Mouse (Mus musculus) urinary bladder, postnatal 10 days (tissue): Measurements from ENCODE around the gene Enox1.

Source experiments
- DNase-seq: peaks from one replicate; pipeline ENCODE4 v3.0.0; 2022; ENCODE audit warnings: low spot score

The Enox1 gene

DNA sequence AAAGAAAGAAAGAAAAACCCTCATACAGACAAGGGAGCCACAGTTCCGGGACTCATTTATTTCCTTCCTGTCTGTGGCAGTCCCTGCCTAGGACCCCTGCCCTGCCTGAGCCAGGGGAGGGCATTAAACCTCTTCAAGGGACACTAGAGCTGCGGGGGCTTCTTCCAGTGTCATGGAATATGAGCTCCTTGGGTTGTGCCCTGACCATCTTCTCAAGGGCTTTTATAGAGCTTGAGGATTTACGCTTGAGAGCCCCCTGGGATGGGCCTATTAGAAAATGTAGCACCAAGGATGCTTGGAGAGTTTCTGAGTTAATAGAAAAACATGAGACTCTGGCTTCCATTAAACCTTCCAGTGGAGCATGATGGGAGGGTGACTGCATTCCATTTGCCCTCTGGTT is 39.7 kb downstream of the Enox1 start:
- no peak for DNase-seq

DNA sequence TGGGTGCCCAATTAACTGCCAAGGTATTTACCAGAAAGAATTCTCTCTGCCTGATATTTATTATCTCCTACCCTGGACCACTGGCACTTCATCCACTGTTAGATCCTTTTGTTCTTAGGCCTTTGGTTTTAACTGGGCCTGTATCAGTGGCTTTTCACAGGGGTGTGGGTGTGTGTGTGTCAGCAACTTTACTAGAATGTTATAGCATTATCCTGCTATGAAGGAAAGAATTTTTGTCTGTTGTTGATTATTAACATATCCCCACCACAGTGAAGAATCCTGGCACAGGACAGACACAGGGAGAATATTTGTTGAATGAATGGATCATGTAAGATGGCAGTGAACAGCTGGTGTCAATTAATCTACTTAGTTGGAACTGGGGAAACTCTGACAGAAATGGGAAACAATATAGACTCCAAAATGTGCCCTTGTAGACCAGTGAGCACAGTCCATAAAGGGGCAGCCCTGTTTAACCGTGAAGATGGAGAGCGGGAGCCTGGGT is 40.9 kb downstream of the Enox1 start:
- no peak for DNase-seq

DNA sequence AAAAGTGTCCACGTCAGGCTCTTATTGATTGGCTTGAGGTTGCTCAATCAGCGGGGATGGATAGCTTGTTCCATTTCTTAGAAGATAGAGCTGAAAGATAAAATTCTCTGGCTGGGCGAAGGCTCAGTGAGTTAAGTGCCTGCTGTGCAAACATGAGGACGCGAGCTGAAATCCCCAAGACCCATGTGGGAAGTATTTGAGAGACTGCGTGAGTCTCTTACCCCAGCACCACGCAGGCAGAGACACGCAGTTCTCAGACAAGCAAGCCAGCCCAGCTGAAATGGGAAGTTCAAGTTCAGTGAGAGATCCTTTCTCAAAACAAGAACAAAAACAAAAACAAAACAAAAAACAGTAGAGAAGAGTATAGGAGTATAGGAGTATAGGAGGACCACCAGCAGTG is 54.3 kb downstream of the Enox1 start:
- DNase-seq, result no peak

DNA sequence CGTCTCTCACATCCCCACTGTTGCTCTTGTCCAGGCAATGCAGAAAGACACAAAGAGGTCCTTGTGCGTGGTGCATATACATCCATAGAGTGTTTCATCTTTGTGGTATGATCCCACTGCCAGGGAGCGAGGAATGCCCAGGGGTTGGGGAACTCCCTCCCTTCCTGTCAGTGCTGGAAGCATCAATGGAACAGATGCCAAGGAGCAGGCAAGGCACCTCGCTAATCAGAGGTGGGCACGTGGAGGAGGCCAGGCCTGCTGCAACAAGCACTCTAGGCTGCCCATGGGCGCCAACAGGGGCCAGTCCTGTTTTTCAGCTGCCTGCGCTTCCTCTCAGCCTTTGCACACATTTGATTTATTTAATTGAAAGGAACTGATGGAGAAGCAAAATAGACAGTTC is 56.6 kb downstream of the Enox1 start:
- no peak for DNase-seq

DNA sequence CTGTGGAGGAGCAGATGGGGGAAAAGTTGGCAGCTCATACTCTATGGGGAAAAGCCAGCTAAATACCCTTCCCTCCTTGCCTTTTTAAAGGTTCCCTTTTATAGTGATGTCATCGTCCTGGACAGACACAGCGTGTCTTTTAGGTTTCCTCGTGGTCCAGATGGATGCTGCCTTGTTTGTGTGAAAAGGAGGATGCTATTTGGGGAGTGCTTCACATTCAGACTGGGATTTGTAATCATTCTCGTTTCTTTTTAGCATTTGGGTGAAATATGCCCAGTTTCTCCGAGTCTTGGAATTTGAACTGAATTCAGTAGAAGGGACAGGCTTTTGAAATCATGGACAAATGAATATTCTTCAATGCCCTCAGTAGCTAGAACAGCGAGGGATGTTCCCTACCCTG is 58.3 kb downstream of the Enox1 start:
- DNase-seq, result no peak

DNA sequence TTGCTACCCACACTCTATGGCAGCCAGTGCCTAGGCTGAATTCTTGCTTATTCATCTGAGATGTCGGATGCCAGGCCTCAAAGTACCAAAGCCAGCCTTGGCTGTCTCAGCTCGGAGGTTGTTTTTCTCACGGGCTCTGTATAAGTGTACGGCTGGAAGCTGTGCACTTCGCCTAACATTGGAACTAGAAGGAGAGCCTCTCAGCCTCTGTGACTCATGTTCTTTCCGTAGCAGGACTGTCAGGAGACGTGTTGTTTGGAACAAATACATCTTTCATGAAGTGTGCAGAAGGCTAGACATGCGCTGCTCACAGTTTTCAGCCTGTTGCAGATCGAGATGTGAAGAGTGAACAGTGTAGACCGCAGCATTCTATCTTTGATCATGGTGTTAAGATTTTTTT is 68.8 kb downstream of the Enox1 start:
- no peak for DNase-seq

DNA sequence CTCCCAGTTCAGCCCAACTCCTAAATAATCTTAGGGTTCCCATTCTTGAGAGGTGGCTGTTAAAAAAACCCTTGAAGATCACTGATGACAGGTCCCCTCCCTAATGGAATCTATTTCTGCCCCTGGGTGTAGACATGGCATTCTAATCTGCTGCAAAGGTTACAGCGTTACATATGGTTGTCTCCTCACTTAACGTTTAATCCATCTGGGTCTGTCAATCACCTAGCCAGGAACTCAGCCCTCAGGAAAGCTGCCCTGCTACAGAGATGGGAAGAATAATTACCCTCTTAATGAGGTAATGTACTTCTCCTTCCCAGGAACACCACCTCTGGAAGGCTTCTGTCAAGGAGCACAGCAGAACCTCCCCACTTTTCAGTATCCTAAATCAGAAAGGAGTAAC is 82.2 kb downstream of the Enox1 start:
- no peak for DNase-seq

DNA sequence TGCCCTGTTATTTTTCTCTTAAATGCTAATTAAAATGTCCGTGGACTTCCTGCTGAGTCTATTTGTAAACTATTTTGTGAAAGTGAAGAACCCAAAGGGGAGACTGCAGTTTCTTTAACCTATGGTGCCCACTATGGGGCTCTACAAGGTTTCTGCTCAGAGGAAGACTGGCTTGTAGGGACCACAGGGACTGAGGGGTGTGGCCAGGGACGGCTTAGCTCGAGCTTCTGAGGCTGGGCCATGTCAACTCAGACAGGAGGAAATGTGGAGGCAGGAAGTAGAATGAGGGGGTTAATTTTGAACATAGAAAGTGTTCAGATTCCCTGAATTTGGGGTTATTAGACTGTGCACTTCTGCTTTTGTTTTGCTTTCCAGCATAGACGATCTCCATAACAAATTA is 82.8 kb downstream of the Enox1 start:
- DNase-seq, result no peak

DNA sequence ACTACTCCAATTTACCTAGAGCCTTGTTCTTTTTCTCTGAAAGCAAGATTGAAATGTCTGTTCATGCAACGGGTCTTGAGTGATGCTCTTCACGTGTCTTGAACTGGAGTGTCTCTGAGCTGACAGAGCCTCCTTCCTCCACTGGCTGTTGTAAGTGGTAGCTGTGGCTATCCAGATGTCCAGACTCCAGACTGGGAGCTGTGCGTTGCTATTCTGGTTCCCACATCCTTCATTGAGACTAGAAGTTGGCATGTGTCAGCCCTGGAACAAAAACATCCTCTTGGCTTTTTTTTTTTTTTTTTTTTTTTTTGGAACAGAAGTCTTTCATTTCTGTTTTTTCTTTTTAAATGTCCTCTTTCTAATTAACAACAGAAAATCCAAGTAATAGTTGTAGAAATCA is 90.4 kb downstream of the Enox1 start:
- DNase-seq, result no peak

DNA sequence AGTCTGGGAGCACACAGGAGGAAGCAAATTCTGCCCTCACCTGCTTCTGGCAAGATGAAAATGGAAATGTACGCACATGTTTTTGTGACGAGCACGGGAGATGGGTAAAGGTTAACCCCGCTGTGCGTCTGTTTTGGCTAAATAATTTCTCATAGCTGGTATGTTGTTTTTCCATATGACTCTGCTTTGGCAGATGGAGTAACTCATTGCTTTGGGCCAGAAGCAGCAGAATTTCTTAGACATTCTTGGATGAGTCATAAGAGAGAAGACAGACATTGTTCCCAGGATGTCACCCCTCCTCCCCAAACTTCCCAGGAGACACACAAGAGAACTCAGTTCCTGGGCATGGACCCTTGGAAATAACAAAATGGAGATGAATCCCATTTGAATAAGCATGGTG is 91.9 kb downstream of the Enox1 start:
- DNase-seq, result no peak

DNA sequence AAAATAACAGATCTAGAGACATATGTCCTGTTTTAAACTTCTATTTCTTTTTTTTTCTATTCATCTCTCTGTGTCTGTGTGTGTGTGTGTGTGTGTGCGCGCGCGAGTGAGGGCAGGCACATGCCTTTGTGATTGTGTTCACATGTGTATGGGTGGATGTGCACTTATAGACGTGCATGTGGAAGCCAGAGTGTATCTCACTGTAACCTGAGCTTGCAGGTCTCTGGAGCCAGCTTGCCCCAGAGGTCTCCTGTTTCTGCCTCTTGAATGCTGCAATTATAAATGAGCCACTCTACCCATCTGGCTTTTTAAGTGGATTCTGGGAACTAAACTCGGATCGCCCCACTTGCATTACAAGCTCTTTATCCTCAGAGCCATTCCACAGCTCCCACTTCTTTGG is 92.4 kb downstream of the Enox1 start:
- DNase-seq, result no peak

DNA sequence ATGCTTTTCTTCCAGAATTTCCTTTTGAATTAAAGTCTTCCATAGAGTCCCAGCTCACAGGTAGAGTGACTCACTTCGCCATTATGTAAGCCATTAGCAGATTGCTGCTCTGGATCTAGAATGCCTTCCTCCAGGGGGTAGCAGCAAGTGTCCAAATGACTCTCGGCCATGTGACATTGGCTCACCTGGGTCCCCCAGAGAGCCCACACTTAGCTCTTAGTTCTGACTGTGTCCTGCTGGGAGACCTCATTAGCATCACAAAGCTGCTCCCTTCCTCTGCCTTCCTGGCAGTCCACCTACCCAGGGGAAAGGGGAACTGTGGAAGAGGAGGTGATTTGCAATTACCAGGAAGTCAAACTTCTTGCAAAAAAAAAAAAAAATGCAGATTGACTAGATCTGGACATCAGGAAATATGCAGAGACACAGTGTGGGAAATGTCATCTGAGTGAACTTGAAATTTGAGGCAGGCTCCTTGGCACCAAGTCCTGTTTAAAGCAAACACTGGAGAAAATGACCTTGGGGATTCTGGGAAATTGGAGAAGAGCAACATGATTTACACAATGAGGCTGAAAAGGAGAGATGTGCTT is 94.2 kb downstream of the Enox1 start:
- no peak for DNase-seq

DNA sequence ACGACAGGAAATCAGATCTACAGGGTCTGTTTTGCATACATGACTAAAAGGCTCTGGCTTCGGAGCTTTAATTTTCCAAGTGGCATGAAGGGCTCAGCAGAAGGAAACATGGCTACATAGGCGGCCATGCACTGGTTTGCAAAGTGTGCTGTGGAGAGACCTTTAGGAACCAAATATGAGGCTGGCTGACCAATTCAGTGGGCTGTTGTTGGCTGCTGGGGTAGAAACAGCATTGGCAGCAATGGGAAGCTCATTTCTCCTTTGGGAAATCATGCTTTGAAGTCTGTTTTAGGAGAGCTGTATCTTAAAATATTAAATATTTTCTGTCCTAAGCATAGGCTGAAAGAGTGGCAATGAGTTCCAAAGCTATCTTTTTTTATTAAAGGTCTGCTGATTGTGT is 98.6 kb downstream of the Enox1 start:
- no peak for DNase-seq

DNA sequence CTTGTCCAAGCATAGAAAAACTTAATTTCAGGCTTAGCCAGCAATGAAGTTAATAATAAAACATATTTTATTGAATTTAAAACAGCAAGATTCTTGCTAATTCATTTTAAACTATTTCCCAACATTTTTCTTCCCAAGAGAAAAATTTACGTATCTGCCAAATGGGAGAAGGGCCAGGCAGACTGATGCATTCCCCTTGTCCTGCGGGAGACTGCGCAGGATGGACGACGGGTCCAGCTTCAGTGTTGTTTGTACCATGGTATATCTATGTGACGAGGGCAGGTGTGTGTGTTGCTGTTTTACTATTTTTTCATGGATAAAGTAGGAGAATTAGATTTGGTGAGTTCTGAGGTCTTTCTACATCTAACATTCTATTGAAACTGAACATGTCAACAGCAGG is 99.1 kb downstream of the Enox1 start:
- no peak for DNase-seq

DNA sequence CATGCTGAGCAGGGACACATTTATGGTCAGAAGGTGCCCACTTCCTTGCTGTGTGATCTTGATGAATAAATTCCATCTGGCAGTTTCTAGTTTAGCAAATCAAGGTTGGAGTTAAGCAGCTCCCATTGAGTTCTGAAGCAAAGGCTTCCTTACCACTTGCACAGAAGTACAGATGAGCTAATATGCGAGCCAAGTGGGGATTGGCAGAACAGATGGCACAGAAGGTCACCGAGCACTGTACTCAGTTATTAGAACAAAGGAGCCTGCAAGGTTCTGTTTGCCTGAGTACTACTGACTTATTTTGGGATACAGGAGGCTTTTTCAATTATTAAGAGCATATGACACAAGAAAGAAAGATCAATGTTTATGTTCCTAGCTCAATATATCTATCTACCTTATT is 100.4 kb downstream of the Enox1 start:
- no peak for DNase-seq

DNA sequence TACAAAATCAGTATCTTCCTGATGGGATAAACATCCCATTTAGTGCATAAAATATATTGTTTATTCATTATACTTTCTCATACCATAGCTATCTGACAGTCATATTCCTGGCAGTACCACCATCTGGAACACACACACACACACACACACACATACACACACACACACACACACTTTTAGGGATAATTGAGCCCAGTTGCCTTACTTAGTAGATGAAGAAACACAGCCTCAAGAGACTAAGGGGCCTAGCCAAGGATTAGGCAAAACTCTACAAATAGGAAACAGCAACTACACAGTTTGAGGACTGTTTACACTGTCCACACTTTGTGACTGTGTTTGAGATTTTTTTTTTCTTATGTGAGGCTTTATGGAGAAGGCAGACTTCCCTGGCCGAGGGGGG is 100.9 kb downstream of the Enox1 start:
- no peak for DNase-seq

DNA sequence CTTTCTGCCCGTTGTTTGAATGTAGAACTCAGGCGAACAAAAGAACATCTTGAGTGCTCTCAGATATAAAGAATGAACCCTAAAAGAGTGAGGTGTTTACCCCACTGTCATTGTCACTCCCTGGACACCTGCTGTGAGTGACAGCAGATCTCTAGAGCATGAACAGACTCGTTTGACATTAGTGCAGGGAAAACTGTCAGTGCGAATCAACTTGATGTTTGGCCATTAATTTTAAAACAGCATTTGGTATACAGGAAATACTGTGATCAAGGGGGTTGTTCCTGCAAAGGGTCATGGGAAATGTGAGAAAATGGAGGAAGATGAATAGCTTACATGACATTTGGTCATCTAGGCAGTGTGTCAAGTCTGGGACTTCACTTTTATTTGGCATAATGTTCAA is 101.6 kb downstream of the Enox1 start:
- no peak for DNase-seq

DNA sequence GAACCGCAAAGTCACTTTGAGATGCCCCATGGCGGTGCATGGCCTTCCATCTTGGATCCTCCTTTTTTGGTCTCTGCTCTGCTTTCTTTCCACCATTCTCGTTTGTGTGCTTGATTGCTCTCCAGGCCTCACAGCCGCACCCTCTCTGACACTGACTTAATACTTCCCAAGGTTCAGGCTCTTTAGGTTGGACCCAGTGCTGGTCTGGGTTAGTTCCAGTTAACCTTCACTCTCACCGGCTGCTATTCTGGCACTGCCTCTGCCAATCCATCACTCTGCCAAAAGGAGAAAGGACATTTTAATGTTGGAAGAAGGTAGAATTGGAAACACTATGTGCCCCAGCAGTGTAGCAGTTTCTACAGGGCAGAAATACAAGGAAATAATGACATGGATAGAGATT is 103.1 kb downstream of the Enox1 start:
- no peak for DNase-seq

DNA sequence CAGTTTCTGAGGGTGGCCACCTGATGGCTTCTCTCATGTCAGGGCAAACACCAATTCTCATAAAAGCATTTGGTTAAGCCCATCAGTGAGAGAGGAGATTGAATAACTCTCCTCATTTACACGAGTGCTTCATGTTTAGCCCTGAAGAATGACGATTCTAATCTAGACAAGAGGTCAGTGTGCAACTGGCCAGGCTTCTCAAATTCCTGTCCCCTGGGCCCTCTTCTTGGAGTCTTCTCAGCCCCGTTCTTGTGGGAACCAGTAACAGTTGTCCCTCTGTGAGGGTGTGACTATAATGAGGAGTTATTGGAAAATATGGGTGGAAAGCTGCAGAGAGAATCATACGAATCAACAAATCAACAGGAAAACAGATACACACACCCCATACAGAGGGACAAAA is 103.5 kb downstream of the Enox1 start:
- no peak for DNase-seq

DNA sequence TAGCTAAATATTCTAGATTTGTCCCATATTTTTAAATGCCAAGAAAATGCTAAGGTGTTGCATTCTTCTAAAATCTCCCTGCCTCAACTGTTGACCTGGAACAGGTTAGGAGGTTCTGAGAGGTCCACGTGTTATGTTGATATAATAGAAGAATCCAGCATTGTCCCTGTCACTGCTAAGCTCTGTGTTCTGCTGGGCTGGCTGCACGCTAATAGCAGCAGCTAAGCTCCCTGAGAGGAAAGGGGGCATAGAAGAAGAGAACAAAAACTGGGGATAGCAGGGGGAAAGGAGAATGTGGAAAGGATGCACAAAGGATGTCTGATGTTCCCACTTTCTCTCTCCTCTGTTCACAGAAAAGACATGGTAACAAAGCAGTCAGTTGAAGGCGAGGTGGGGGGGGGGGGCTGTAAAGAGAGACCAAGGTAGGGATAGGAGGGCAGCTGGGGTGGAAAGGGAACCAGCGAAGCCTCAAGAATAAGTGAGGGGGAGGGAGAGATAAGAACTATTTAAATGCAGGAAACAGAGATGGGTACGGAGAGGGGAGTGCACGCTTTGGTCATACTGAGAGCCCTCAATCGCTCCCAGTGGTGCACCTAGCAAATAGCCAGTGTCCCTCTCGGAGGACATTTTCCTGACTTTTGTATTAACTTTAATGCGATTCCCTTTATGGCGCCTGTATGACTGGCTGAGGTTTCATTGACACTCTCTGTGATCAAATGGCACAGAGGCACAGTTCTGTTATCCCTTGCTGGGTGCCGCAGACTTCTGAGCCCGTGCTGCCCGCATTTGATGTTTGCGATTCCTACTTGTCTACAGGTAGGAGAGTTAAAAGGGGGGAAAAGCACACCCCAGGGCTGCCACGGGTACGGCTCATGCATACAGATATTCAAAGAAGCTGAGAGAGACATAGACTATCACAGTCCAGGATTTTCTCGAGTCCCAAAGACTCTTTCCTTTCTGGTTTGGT is 110.5 kb downstream of the Enox1 start:
- no peak for DNase-seq

DNA sequence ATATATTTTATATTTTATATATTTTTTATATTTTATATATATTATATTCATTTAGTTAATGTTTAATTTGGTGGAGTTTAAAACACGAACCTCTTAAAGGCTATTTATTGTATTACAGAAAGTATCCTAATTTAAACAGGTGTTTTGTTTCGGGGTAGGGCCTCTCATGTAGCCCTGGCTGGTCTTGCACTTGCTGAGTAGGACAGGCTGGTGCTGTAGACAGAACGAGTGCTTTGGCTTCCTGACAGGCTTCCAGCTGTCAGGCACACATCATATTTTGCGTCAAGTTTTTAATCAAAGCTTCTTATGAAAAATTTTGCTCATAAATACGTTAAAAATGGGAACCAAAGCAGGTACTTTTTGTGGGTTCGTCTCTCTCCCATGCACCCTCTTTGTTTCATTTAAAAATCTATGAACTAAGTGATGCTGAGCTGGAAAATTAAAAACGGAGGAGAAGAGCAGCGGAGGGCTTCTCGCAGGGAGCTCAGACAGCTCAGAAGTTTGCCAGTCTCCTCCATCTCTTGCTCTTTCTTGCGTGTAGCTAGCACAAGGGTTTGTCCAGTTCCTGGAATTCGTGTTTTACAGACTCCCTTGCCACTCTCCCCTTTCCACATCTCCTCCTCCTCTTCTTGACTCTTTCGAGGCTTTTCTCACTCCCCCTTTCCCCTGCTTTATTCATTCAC is 115.8 kb downstream of the Enox1 start:
- DNase-seq, result no peak

DNA sequence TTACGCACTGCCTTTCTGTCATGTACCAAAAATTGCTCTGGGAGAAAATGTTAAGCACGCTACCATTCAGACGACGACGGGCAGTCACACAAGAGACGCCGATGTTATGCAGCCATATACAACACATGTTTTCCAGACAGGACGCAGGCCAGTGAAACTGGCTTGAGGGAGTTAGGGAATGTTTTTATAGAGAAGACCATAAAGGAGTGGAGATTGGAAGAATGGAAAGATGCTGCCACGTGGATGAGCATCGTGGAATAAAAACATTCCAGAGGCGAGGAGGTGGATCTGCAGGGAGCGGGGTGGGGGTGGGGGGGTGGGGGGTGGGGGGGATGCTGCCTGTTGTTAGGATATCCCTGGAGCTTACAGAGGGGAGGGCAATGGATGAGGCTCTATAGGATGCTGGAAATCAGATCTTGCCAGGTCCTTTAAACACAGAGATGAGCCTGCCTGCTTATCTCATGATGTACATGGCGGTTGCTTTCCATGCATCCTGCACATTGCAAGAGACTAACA is 116.4 kb downstream of the Enox1 start:
- no peak for DNase-seq

DNA sequence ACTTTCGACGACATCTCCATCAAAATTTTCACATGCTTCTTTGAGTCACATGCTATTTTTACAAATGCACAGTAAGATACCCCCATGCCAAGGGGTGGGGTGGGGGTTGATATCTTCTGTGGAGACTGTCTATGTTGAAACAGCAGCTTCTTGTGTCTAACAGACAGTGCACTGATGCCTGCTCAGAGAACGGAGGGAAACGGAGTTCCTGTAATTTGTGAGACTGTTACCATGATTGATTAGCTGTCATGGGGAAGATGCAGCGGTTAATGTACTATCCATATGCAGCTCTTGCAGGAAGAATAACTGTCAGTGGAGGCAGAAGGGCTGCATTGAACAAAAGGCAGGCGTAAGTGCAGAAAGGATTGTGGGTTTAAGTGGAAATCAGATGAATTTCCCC is 117.2 kb downstream of the Enox1 start:
- DNase-seq, result no peak
